Mouse (Mus musculus) stomach, embryonic 16.5 days (tissue): ENCODE measurements around the gene Rrh. TPM values are rescaled to one million over a fixed set of nuclear protein-coding genes. Genes with fewer than 3 reads are reported as not detected.

ENCODE experiments used
- ATAC-seq: fragments of 200-750 bp; cut with Nextera tagmentation; 2 replicates; pipeline ENCODE4 v1.8.0; 2017; ENCODE audit warnings: moderate number of reproducible peaks, moderate TSS enrichment; ENCODE audit not compliant: insufficient read depth, low FRiP score
- H3K27ac ChIP-seq: fragments of 300-500 bp; sonication (generic); 2 replicates; pipeline ENCODE4 v1.5.1; 2014; ENCODE audit warnings: low read length
- H3K27me3 ChIP-seq: fragments of 300-500 bp; sonication (generic); 2 replicates; pipeline ENCODE4 v1.6.1; 2014; ENCODE audit warnings: low read length, control low read depth, mixed read lengths; ENCODE audit not compliant: control insufficient read depth, insufficient read depth
- H3K36me3 ChIP-seq: fragments of 300-500 bp; sonication (generic); 2 replicates; pipeline ENCODE4 v1.6.1; 2014; ENCODE audit warnings: low read length; ENCODE audit not compliant: control insufficient read depth, insufficient read depth
- H3K4me1 ChIP-seq: fragments of 300-500 bp; sonication (generic); 2 replicates; pipeline ENCODE4 v1.6.1; 2014; ENCODE audit warnings: low read length, control low read depth, mixed read lengths; ENCODE audit not compliant: control insufficient read depth, insufficient read depth
- H3K4me2 ChIP-seq: fragments of 300-500 bp; sonication (generic); 2 replicates; pipeline ENCODE4 v1.6.1; 2014; ENCODE audit warnings: low read depth, low read length, mixed read lengths
- H3K4me3 ChIP-seq: fragments of 300-500 bp; sonication (generic); replicated peaks from 2 replicates; pipeline ENCODE4 v1.5.1; 2014; ENCODE audit warnings: mild to moderate bottlenecking, low read length
- H3K9ac ChIP-seq: fragments of 300-500 bp; sonication (generic); 2 replicates; pipeline ENCODE4 v1.6.1; 2014; ENCODE audit warnings: low read length
- H3K9me3 ChIP-seq: fragments of 300-500 bp; sonication (generic); replicated peaks from 2 replicates; pipeline ENCODE4 v1.6.1; 2016; ENCODE audit warnings: low read length, control low read depth; ENCODE audit not compliant: control insufficient read depth
- WGBS: fragments of 180-500 bp; shearing (Covaris S2); extraction: QIAGEN DNeasy Blood & Tissue Kit; methylation state at CpG from one replicate; pipeline ENCODE4 v1.1.7; 2014; 5-methylcytosine and 5-hydroxymethylcytosine counted together
- polyA plus RNA-seq: library from polyadenylated mRNA; unstranded; fragments of >200 nt; fragmentation: Nextera tagmentation; extraction: Ambion mirVana; gene quantifications from 2 replicates; pipeline ENCODE4 v1.2.1, GENCODE M21; 2015

Gene Rrh
- polyA plus RNA-seq, result 0.16 TPM in 1 of 2 replicates, not detected in the other

DNA sequence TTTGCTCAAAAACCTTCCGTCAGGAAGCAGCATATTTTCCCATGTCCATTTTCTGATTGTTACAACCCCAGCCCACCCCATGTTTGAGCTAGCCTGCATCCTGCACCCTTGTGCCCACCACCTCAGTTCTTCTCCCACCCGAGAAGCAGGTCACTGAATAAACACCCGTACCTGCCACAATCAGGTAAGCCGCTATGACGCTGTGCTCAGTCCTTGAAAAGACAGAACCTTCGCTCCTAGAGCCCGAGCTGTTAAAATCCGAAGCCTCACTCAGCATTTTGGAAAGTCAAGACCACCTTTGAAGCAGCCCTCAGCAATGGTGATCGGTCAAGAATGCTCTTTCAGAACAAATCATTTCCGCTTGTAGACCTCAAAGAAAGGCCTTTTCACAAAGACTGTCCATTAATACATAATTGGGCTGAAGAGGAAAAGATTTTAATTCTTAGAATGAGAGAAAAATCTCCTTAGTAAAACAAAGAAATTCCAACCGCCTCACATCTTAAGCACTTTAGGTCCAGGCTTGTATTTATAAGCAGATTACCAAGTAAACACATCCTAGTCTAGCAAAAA is at the start of gene Rrh:
Gene Rrh (minus strand): TSS at position 382 of the 570 bp plus-strand sequence.
- WGBS, result 90% methylated on average over 11 of the region's 11 CpGs
- no peak within 1 kb of the TSS for H3K4me3 ChIP-seq
- H3K27me3 ChIP-seq, result no peaks in the 10 kb centered on the region
- no peak within 1 kb of the TSS for H3K4me2 ChIP-seq
- no peaks in the 10 kb centered on the region for H3K4me1 ChIP-seq
- H3K9ac ChIP-seq, result no peak within 1 kb of the TSS
- H3K27ac ChIP-seq, result no peak within 1 kb of the TSS
- no peaks in the 10 kb centered on the region for H3K9me3 ChIP-seq
- ATAC-seq, result no peak
- peaks cover 5% of the 10 kb centered on the region; the same call in 1 of the 2 replicates for H3K36me3 ChIP-seq

DNA sequence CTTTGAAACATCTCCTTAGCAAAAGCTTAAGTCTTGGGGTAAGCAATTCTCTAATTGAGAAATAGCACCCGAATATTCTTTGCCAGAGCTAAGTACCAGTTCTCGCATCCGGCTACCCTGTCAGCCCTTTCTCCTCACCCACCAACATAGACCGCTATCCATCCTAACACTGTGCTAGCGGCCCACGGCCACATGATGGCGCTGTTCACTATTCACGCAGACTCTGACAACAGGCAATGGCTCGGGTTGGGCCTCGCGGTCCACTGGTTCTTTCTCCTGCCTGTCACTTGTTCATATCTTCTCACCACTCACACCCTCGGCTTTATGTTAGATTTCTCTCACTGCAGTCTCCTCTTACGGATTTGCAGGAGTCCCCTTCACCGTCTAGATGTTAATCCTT is 41.3 kb upstream of the Rrh start:
- Histone ChIP-seq H3K4me2 (no peak overlapping the region), H3K36me3 (no peaks in the 10 kb centered on the region), H3K27ac (no peak overlapping the region), H3K4me1 (no peaks in the 10 kb centered on the region), H3K4me3 (no peak overlapping the region), H3K27me3 (no peaks in the 10 kb centered on the region), H3K9me3 (no peaks in the 10 kb centered on the region), H3K9ac (no peak overlapping the region)
- 40% methylated on average over 14 of the region's 14 CpGs for WGBS
- no peak for ATAC-seq

DNA sequence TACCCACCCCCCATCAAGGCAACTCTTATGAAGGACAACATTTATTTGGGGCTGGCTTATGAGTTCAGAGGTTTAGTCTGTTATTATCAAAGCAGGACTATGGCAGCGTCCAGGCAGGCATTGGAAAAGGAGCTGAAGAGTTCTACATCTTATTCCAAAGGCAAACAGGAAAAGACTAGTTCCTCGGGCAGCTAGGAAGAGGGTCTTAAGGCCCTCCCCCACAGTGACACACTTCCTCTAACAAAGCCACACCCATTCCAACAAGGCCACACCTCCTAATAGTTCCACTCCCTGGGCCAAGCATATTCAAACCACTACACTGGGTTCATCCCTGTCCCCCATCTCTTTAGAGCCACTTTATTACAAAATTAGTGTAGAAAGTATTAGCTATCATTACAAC is 40.2 kb upstream of the Rrh start:
- 72% methylated on average over 2 of the region's 2 CpGs for WGBS
- Histone ChIP-seq H3K27ac (no peak overlapping the region), H3K9ac (no peak overlapping the region), H3K4me1 (no peaks in the 10 kb centered on the region), H3K9me3 (no peaks in the 10 kb centered on the region), H3K36me3 (no peaks in the 10 kb centered on the region), H3K4me3 (no peak overlapping the region), H3K27me3 (no peaks in the 10 kb centered on the region), H3K4me2 (no peak overlapping the region)
- no peak for ATAC-seq

DNA sequence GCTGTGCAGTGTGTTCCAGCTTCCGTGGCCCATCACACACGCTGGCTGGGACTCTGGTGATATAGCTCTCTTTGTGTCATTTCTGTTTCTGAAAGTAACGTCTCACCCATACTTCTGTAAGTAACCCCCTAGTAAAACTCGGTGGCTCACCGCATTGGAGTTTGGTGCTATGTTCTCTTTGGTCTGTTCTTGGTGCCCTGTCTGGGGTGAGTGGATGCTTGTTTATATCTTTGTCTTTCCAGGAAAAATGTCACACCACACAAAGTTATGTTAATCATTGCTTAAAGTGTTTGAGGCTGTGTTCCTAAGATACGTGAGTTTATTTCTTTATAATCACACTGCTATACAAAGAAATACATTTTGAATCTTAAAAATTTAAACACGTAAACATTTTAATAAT is 24.5 kb upstream of the Rrh start:
- Histone ChIP-seq H3K9ac (no peak overlapping the region), H3K27ac (no peak overlapping the region), H3K27me3 (no peaks in the 10 kb centered on the region), H3K4me1 (no peaks in the 10 kb centered on the region), H3K4me3 (no peak overlapping the region), H3K36me3 (no peaks in the 10 kb centered on the region), H3K4me2 (no peak overlapping the region), H3K9me3 (no peaks in the 10 kb centered on the region)
- no peak for ATAC-seq
- whole genome bisulfite sequencing, result 77% methylated on average over 7 of the region's 7 CpGs

DNA sequence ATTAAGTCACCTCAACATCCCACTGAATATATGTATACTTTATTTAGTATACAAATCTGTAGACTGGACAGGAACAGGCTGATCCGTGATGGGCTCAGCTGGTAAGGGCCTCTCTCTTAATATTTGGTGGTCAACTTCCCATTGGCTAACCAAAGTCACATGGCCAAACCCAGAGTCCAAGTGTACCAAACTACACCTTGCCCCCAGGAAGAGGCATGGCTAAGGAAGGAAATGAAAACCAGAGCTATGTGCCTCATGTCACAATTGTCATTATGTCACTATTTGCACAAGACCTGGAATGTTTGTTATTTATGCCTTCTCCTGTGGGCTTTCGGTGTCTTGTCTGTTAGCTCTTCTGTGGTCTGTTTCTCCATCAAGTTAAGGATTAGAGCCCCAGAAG is 23.5 kb upstream of the Rrh start:
- ATAC-seq, result no peak
- Histone ChIP-seq H3K9me3 (no peaks in the 10 kb centered on the region), H3K4me1 (no peaks in the 10 kb centered on the region), H3K4me2 (no peak overlapping the region), H3K4me3 (no peak overlapping the region), H3K9ac (no peak overlapping the region), H3K27me3 (no peaks in the 10 kb centered on the region), H3K27ac (no peak overlapping the region), H3K36me3 (no peaks in the 10 kb centered on the region)
- 68% methylated on average over 2 of the region's 2 CpGs for WGBS

DNA sequence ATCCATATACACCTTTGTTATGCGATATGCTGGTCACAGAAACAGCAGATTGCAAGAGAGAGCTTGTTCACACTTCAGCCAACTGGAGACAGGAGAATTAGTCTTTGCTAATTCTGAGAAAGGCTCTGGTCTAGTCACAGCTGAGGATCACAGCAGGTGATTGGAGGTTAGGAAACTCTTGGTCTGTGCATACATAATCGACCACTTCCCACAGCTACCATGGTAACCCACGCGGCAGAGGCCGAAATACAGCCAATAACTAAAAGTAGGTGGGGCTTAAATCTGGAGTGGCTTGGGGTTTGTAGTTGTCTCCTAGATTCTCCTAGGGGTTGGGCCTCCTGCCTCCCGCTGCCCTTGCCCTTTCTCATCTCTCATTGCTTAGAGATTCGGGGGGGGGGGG is 15.6 kb upstream of the Rrh start:
- Histone ChIP-seq H3K9me3 (no peaks in the 10 kb centered on the region), H3K27ac (no peak overlapping the region), H3K27me3 (no peaks in the 10 kb centered on the region), H3K9ac (no peak overlapping the region), H3K4me3 (no peak overlapping the region), H3K36me3 (no peaks in the 10 kb centered on the region), H3K4me1 (no peaks in the 10 kb centered on the region; the same call in 1 of the 2 replicates), H3K4me2 (no peak overlapping the region)
- 49% methylated on average over 6 of the region's 7 CpGs for WGBS
- no peak for ATAC-seq

DNA sequence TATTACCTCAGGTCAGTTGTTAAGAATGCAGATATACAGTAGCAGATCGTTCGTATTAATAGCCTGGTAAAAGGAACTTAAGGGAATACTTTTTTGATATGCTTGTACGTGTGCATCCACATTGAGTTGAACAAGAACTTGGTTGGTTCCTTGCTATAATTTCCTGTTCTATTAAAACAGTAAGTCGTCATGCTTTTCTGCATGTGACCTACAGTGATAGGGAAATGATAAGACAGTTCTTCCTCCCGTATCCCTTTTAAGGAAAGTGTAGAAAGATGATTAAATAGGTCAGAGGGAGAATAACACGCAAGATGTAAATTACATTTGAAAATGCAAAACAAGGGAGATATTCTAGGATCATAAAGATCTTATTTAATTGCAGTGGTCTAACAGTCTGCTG is 14.6 kb upstream of the Rrh start:
- 69% methylated on average over 6 of the region's 6 CpGs for WGBS
- Histone ChIP-seq H3K27me3 (no peaks in the 10 kb centered on the region), H3K27ac (no peak overlapping the region), H3K4me2 (peak overlapping the region; percentile 50), H3K9ac (no peak overlapping the region), H3K9me3 (no peaks in the 10 kb centered on the region), H3K4me1 (no peaks in the 10 kb centered on the region; the same call in 1 of the 2 replicates), H3K4me3 (peak overlapping the region; percentile 35), H3K36me3 (no peaks in the 10 kb centered on the region)
- ATAC-seq, result no peak

DNA sequence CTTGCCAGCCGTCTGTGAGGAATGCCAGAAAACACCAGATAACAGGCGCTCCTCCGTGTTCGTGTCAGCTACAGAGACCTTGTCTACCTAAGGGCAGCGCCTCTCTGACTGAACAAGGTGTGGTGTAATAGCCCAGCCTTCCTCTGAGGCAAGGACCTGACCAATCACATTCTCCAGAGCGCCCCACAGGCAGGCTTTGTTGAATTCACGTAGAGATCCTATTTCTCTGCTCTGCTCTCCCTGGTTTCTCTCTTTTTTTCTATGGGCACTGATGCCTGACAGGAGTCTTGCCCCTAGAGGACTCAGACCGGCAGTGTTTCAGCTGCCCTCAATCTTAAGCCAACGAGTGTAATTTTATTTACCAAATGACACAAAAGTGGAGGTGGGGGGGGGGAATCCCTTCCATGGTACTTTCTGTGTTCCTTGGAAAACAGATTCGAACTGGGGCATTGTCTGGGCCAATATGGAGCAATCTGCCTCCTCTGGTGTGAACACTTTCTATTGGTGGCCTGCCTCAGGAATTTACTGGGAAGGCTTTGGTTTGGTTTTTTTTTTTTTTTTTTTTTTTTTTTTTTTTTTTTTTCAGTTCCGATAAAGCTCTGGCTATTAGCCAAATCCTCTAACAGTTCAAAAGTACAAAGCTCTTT is 13.8 kb upstream of the Rrh start:
- peak overlapping the region; percentile 53 for H3K9ac ChIP-seq
- H3K36me3 ChIP-seq, result no peaks in the 10 kb centered on the region
- peak overlapping the region; percentile 50 for H3K4me2 ChIP-seq
- no peaks in the 10 kb centered on the region for H3K27me3 ChIP-seq
- H3K4me3 ChIP-seq, result peak overlapping the region; percentile 35
- H3K4me1 ChIP-seq, result no peaks in the 10 kb centered on the region; the same call in 1 of the 2 replicates
- H3K27ac ChIP-seq, result peak overlapping the region; percentile 91
- H3K9me3 ChIP-seq, result no peaks in the 10 kb centered on the region
- 14% methylated on average over 11 of the region's 11 CpGs for WGBS
- peak; percentile 84 for ATAC-seq

DNA sequence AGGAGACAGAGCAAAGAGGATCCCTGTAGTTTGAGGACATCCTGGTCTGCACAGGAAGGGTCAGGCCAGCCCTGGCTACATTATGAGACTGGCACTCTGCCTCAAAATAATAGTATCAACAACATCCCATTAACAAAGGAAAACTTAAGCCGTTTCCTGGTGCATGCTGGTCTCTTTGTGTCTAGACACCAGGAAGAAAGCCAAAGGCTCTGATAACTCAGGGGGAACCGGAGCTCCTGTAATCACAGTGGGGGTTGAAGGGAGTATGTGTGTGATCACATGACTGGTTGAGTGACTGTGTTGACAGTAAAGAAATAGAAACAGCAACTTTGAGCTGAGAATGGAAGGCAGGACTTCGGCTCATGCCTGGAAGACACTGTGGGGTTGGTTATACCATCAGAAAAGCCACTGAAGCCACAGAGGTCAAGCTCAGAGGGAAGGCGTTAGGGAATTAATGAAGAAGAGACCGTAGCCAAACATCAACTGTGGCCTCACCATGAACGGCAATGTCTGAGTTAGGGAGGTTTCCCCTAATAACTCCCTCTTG is 13.1 kb upstream of the Rrh start, which contains the start of gene Cfi:
Gene Cfi (plus strand): TSS at position 497 of the 547 bp plus-strand sequence.
- H3K27me3 ChIP-seq, result no peaks in the 10 kb centered on the region
- H3K4me3 ChIP-seq, result peak within 1 kb of the TSS; percentile 35
- no peaks in the 10 kb centered on the region for H3K9me3 ChIP-seq
- H3K4me1 ChIP-seq, result no peaks in the 10 kb centered on the region; the same call in 1 of the 2 replicates
- H3K4me2 ChIP-seq, result peak within 1 kb of the TSS; percentile 50
- H3K36me3 ChIP-seq, result no peaks in the 10 kb centered on the region
- WGBS, result 51% methylated on average over 6 of the region's 6 CpGs
- peak within 1 kb of the TSS; percentile 53 for H3K9ac ChIP-seq
- peak; percentile 46; the same call in 1 of the 2 replicates for ATAC-seq
- peak within 1 kb of the TSS; percentile 91 for H3K27ac ChIP-seq
